Mouse (Mus musculus) G1E (cell line): ENCODE data around the gene Stard13.

Source experiments
- CTCF ChIP-seq: IDR thresholded peaks from 2 replicates; pipeline ENCODE4 v1.5.1; 2012; ENCODE audit warnings: low read depth, low read length, inconsistent platforms, mixed read lengths
- GATA1 ChIP-seq: IDR thresholded peaks from 2 replicates; pipeline ENCODE4 v1.6.1; 2012; ENCODE audit warnings: borderline replicate concordance, low read length, inconsistent platforms, mixed read lengths
- GATA2 ChIP-seq: IDR thresholded peaks from 2 replicates; pipeline ENCODE4 v1.6.1; 2012; ENCODE audit warnings: low read depth, low read length, inconsistent platforms, borderline replicate concordance
- POLR2AphosphoS5 ChIP-seq: IDR thresholded peaks from 2 replicates; pipeline ENCODE4 v1.6.1; 2012; ENCODE audit warnings: low read depth, low read length, inconsistent platforms; ENCODE audit not compliant: insufficient replicate concordance
- TAL1 ChIP-seq: conservative IDR thresholded peaks from 2 replicates; pipeline ENCODE4 v1.6.1; 2012; ENCODE audit warnings: low read depth, low read length, inconsistent platforms, mixed read lengths

DNA sequence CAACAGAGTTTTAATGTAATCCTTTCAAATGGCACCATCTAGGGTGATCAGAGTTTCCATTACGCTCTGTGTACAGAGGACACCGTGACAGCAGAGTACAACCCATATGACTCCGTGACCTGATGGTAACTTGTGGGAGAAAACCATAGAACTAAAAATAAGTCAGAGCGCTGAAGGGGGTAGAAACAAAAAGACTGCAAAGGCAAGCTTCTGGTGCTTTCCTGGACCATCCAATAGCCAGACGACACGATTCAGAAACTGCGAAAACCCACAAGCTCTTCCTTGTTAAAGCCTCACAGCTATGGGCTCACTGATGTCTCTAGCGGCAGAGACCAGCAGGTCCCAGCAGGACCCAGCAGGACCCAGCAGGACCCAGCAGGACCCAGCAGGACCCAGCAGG lies 18.6 kb upstream of the Stard13 start:
- TF ChIP-seq CTCF (no peak), POLR2AphosphoS5 (no peak), GATA1 (no peak), TAL1 (no peak), GATA2 (no peak)
